Mouse (Mus musculus) olfactory bulb, adult 2 months (tissue): ENCODE measurements around the gene Gm16181.

Experiments
- CTCF ChIP-seq: fragments of 200-500 bp; IDR thresholded peaks from 2 replicates; pipeline ENCODE4 v1.5.1; 2012; ENCODE audit warnings: low read depth, mild to moderate bottlenecking, low read length, moderate library complexity; ENCODE audit not compliant: insufficient read depth
- POLR2A ChIP-seq: fragments of 200-500 bp; IDR thresholded peaks from 2 replicates; pipeline ENCODE4 v1.6.1; 2012; ENCODE audit warnings: mild to moderate bottlenecking, low read depth, low read length, moderate library complexity; ENCODE audit not compliant: insufficient read depth

GRCm38 (mm10) chr17:35192924-35193323, 27.7 kb upstream of the Gm16181 start:
- TF ChIP-seq POLR2A (no peak), CTCF (no peak)
